Mouse (Mus musculus): ENCODE data around the gene Mast4.
"Not testable (repeated sequence)": the region's sequence is repeated elsewhere in the genome, so short reads cannot be mapped to it uniquely, and the experiment has no call there.

Mast4 gene

GRCm38 (mm10) chr13:103334392-103334686 lies at the start of gene Mast4:
Gene Mast4, minus strand, starts transcription at chr13:103334497.
- peak; percentile 74 to 83 for DNase-seq

GRCm38 (mm10) chr13:103374495-103374894 lies 40.2 kb upstream of the Mast4 start:
- DNase-seq, result no peak

- no peak for DNase-seq
Observed at GRCm38 (mm10) chr13:103369194-103369593, 34.9 kb upstream of the Mast4 start.

DNA sequence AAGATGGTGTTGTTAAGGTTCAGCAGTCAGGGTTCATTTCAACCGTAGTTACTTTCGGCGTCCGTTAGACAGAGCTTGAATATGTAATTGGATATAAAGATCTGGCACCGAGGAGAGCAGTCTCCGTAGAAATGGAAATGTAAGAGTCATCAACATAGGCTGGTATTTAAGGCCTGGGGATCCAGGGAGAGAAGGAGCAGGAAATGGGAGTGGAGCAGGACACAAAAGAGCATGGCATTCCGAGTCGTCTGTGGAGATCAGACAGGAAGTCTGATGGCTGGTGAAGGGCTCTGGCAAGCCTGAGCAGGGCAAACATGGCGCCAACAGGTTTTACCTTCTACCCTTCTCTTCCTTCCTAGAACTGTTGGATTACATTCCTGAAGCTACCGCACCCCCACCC lies 28.9 kb upstream of the Mast4 start:
- DNase-seq, result no peak

GRCm38 (mm10) chr13:103357415-103357814 lies 23.1 kb upstream of the Mast4 start:
- not testable (repeated sequence) for DNase-seq

DNA sequence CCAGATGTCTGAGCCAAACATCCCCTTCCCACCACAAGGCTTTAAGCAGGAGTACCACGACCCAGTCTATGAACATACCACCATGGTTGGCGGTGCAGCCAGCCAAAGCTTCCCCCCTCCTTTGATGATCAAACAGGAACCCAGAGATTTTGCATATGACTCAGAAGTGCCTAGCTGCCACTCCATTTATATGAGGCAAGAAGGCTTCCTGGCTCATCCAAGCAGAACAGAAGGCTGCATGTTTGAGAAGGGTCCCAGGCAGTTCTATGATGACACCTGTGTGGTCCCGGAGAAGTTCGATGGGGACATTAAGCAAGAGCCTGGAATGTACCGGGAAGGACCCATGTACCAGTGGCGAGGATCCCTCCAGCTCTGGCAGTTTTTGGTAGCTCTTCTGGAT lies 22.6 kb upstream of the Mast4 start:
- not testable (repeated sequence) for DNase-seq

DNA sequence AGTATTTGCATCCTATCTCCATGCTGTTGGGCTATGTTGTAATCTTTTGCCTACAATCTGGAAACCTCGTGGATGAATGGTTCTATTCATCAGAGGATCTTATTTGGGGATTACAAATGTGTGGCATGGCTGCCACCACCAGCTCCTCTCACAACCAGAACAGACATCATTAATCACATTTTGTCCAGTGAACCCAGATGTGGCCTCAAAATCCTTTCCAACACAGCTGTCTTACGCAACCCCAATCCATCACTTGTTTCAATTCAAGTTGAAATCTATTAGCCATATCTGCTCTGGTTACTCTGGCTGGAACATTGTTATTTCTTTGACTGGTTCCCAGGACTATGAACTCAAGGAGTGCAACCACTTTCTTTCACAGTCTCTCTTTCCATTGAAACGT lies 20.4 kb upstream of the Mast4 start:
- no peak for DNase-seq

- DNase-seq, result no peak
Observed at GRCm38 (mm10) chr13:103344749-103345148, 10.5 kb upstream of the Mast4 start.

- DNase-seq, result no peak
Observed at GRCm38 (mm10) chr13:103344006-103344720, 9.9 kb upstream of the Mast4 start.

DNA sequence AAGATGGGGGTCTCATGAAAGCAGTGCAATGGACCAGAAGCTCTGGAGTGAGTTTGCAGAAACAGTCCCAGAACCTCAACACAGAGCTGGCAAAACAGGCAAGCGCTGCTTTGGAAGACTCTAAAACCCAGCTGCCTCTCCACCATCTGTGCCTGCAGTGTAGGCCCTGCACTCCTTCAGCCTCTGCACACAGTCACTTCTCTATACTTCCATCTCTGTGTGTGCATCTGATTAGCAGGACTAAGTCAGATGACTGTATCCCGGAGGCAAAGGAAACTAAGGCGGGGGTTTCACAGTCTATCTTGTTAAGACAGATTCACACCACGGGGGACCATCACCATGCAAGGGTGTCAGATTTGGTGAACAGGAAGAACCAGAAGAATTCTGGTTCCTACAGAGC lies 6.7 kb upstream of the Mast4 start:
- DNase-seq, result no peak

- DNase-seq, result no peak
Observed at GRCm38 (mm10) chr13:103338616-103339015, 4.3 kb upstream of the Mast4 start.

GRCm38 (mm10) chr13:103336237-103336636 lies 1.9 kb upstream of the Mast4 start:
- DNase-seq, result no peak

- peak in 1 of 2 experiments; percentile 5 for DNase-seq
Observed at GRCm38 (mm10) chr13:103334723-103335458, 594 bp upstream of the Mast4 start.

GRCm38 (mm10) chr13:103333601-103334391 lies 501 bp downstream of the Mast4 start:
- peak; percentile 5 to 7 for DNase-seq

DNA sequence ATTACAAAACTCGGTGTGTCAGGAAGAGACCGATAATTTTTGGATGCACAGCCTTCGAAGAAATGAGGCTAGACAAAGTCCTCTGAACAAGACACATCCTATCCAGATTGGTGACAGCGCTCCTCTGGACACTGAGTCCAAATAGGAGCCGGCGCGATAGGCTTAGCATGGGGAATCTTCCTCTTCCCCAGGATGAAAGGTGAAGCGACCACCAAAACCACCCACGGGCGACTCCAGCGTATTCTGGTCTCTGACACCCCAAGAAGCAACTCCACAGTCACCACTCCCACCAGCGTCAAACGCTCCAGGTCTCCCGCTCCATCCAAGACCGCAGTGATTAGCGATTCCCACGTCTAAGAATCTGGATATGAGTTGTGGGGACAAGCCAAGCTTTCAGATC lies 1.1 kb downstream of the Mast4 start:
- no peak for DNase-seq

- DNase-seq, result no peak
Observed at GRCm38 (mm10) chr13:103332731-103333130, 1.6 kb downstream of the Mast4 start.

- DNase-seq, result no peak
Observed at GRCm38 (mm10) chr13:103331096-103331495, 3.2 kb downstream of the Mast4 start.

DNA sequence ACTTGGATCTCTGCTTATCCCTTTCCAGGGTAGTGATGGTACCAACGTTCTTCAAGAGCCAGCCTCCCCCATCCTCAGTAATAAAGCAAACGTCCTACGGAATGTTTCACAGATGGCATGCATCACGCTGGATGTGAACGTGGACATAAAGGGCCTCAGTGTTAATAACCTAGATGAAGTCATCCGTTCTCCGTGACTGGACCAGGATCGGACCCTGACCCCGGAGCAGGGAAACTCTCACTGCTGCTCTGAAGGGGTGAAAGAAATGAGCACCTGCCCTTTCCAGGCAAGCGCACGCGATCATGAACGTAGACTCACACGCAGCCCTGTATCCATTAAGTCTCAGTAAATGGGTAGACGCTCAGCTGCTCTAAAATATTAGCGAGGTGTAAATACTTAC lies 6.0 kb downstream of the Mast4 start:
- no peak for DNase-seq

DNA sequence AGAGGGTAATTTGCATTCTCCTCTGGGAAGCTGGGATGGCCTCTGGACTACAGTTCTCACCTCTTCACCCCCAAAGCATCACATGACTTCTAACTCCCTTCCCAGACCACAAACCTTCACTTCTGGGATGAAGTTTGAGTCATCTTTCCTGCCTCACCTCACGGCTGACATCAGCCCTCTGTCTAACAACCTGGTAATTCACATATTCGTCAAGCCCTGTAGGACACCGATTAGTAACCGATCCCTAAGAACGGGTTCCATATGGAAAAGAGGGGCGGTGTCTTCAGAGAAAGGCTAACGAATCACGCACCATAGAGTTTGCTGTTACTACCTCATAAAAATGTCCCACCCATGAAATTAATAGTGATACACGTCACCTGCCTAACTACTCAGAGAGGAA lies 6.5 kb downstream of the Mast4 start:
- DNase-seq, result no peak

DNA sequence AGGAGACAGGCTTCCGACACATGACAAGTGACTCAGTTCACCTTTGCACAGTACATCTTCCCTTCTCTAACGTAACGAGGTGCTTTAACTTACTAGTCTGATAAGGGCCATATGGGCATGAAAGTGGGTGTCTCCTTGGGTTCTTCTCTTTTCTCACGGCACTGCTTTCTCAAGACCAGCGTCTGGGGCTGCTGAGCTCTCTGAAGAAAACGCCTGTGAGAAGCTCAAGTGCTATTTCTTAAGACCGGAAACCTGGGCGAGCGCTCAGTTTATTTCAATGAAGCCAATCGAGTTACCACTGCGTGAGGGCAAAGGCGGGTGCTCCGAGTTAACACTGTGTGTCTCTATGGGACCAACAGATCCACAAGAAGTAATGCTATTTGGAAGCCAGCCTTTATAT lies 8.1 kb downstream of the Mast4 start:
- DNase-seq, result no peak

DNA sequence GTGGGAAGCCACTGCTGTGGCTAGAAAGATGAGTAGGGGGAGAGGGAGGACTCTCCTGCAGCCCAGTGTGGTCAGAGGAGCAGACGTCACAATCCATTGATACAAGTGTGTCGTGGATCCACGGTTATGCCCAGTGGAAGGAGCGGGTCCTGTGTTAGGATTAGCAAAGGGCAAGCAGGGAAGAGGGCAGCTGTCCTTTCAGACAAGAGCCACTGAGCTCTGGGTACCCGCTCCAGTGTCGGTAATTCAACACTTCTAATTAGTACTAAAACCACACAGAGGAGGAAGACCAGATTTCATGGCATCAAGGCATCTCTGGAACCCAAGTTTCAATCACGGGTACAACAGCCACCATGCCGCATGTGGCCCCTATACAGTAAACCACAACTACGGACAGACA lies 14.4 kb downstream of the Mast4 start:
- DNase-seq, result no peak

DNA sequence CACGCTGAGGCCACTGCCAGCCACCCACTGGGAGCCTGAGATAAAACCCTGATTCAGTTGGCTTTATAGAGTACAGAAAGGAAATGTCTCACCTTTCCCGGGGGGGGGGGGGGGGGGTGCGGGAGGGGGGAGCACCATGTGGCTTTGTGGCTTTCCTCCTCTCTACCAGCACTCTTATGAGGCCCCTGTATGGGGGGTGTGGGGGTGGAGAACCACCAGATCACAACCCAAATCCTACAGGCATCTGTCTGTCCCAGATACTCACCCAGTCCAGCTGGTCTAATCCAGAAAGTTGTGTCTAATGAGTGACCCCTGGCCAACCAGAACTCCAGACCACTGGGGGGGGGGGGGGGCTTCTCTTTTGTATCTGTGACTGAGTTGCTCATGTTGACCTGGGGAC lies 15.0 kb downstream of the Mast4 start:
- DNase-seq, result no peak

- DNase-seq, result no peak
Observed at GRCm38 (mm10) chr13:103316777-103317367, 17.4 kb downstream of the Mast4 start.
